Mouse (Mus musculus): ENCODE data around the gene Foxp1.

DNA sequence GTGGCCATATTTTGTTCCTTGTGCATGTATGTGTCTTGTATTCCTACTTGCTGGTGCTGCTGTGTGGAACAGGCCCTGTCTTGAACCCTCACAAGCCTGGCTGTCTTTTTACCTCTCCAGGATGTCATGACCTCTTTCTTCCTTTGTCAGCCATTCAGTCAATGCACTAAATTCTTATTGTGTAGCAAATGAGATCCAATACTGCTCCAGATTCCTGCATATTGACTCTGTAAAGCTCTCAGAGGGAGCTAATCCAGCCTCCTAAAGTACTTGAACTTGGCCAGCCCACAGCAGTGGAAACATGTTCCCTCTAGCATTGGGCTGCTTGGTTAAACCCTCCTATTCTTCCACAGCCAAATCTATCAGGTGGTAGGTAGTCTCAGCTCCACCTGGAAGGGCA lies 281.8 kb downstream of the Foxp1 start:
- TF ChIP-seq GATA1 (IDR thresholded peaks at IDR 0.05; ENCODE audit: borderline replicate concordance, low read length) (no peak), FLI1 (IDR thresholded peaks at IDR 0.05; ENCODE audit: low read length) (no peak)
